Mouse (Mus musculus) spleen, adult 2 months (tissue): ENCODE measurements around the gene Derl3.

Source experiments
- CTCF ChIP-seq: fragments of 200-500 bp; IDR thresholded peaks from 2 replicates; pipeline ENCODE4 v1.5.1; 2011; ENCODE audit warnings: mild to moderate bottlenecking, inconsistent platforms; ENCODE audit not compliant: insufficient read depth, insufficient read length, insufficient replicate concordance; ENCODE audit errors: extremely low read depth
- POLR2A ChIP-seq: fragments of 200-500 bp; IDR thresholded peaks from 2 replicates; pipeline ENCODE4 v1.6.1; 2011; ENCODE audit warnings: low read depth, low read length, inconsistent platforms

DNA sequence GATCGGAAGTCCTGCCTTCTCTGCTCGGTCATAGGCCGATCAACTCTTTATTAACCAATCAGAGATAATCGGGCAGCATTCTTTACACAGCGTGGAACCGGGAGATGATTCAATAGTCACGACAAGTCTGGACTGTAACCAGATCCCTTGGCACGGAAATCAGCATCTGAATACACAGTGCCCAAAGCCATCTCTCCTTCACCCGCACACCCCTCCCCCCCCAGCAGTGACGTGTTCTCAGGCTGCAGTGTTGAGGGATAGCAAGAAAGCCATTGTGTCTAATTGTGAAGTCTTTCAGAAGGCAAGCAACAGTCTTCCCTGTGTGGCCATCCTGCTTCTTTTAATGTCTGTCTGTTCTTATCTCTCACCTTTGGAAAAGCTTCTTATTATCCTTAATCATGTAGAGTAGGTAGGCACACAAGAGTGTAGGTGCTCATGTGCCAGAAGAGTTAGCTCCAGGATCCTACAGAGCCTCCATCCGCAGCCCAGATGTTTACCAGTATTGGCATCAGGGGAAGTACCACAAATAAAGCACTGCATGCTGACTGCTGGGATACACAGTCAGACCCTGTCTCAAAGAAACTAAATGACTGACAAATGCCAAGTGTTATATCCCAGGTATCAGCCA is 20.2 kb upstream of the Derl3 start:
- TF ChIP-seq CTCF (no peak), POLR2A (no peak)
